Mouse (Mus musculus) embryonic facial prominence, embryonic 14.5 days (tissue): ENCODE data around the gene Dph2. TPM values are rescaled to one million over a fixed set of nuclear protein-coding genes. Genes with fewer than 3 reads are reported as not detected.

Experiments used
- ATAC-seq: fragments of 200-750 bp; cut with Nextera tagmentation; 2 replicates; pipeline ENCODE4 v1.8.0; 2017; ENCODE audit warnings: low read depth, moderate number of reproducible peaks, moderate TSS enrichment
- DNase-seq: peaks from one replicate; pipeline ENCODE4 v3.0.0-alpha.2; 2015; ENCODE audit warnings: low spot score
- H3K27ac ChIP-seq: fragments of 300-500 bp; sonication (generic); replicated peaks from 2 replicates; pipeline ENCODE4 v1.5.1; 2014; ENCODE audit warnings: low read depth, mild to moderate bottlenecking, low read length, moderate library complexity
- H3K27me3 ChIP-seq: fragments of 300-500 bp; sonication (generic); replicated peaks from 2 replicates; pipeline ENCODE4 v1.6.1; 2014; ENCODE audit warnings: low read length; ENCODE audit not compliant: control insufficient read depth, insufficient read depth
- H3K36me3 ChIP-seq: fragments of 300-500 bp; sonication (generic); 2 replicates; pipeline ENCODE4 v1.6.1; 2014; ENCODE audit warnings: low read length, mixed read lengths; ENCODE audit not compliant: control insufficient read depth, insufficient read depth
- H3K4me1 ChIP-seq: fragments of 300-500 bp; sonication (generic); 2 replicates; pipeline ENCODE4 v1.6.1; 2014; ENCODE audit warnings: antibody characterized with exemption, low read length; ENCODE audit not compliant: control insufficient read depth, insufficient read depth
- H3K4me2 ChIP-seq: fragments of 300-500 bp; sonication (generic); 2 replicates; pipeline ENCODE4 v1.6.1; 2014; ENCODE audit warnings: low read depth, mild to moderate bottlenecking, low read length, moderate library complexity, mixed read lengths
- H3K4me3 ChIP-seq: fragments of 300-500 bp; sonication (generic); 2 replicates; pipeline ENCODE4 v1.5.1; 2014; ENCODE audit warnings: low read depth, mild to moderate bottlenecking, low read length
- H3K9ac ChIP-seq: fragments of 300-500 bp; sonication (generic); 2 replicates; pipeline ENCODE4 v1.6.1; 2014; ENCODE audit warnings: low read depth, mild to moderate bottlenecking, low read length, moderate library complexity, mixed read lengths
- H3K9me3 ChIP-seq: fragments of 300-500 bp; sonication (generic); 2 replicates; pipeline ENCODE4 v1.6.1; 2016; ENCODE audit warnings: low read length; ENCODE audit not compliant: control insufficient read depth
- WGBS: fragments of 180-500 bp; shearing (Covaris S2); extraction: QIAGEN DNeasy Blood & Tissue Kit; methylation state at CpG from one replicate; pipeline ENCODE4 v1.1.7; 2014; 5-methylcytosine and 5-hydroxymethylcytosine counted together
- polyA plus RNA-seq: library from polyadenylated mRNA; unstranded; fragments of >200 nt; fragmentation: Nextera tagmentation; extraction: Ambion mirVana; gene quantifications from 2 replicates; pipeline ENCODE4 v1.2.1, GENCODE M21; 2014

Gene Dph2
- polyA plus RNA-seq, 1 experiment from 2014 or later = 13.4 TPM

DNA sequence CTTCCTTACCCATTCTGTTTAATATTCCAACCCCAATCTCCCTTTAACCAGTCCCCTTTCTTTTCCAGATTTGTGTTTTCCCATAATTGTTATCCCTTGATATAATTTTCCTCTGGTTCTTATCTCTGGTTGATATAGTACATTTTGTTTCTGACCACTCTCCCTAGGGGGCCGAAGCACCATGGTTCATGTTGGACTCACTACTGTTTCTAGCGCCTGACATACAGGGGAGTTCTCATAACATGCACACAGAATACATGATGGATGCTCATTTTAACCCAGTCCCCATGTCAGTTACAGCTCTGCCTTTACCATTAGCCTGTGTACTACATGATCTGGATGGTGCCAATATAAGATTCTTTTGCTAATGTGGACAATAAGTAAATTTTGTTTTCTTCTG is 3.9 kb downstream of the Dph2 start:
- Histone ChIP-seq H3K4me2 (peak overlapping the region; percentile 96), H3K9ac (no peak overlapping the region), H3K4me3 (peak overlapping the region; percentile 95), H3K27me3 (no peaks in the 10 kb centered on the region), H3K4me1 (peaks cover 22% of the 10 kb centered on the region; the same call in 1 of the 2 replicates), H3K27ac (no peak overlapping the region), H3K36me3 (peaks cover 17% of the 10 kb centered on the region), H3K9me3 (no peaks in the 10 kb centered on the region)
- DNase-seq = no peak
- no peak for ATAC-seq
- WGBS = 76% methylated on average over 2 of the region's 2 CpGs

DNA sequence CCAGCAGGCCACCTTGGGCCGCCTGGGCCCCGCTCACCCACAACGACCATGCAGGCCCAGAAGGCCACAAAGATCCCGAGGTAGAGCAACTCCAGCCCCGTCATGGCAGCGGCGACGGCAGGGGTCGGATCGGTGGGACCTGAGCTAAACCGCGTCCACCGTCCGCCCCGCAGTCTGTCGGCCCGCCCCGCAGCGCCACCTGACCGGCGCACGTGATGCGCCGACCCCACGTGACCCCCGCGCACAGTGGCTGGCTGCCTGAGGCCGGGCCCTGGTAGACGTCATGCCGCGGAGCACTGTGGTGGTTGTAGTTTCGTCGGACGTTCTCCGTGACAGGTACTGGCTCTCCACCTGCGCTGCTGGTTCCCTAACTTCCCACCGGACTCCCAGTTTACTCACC is 4.7 kb downstream of the Dph2 start, which contains the start of gene Atp6v0b:
TSS of gene Atp6v0b (minus strand) at position 201 of the 400 bp plus-strand sequence.
- peak within 1 kb of the TSS; percentile 95 for H3K4me3 ChIP-seq
- under 1% methylated on average over 18 of the region's 37 CpGs for WGBS

DNA sequence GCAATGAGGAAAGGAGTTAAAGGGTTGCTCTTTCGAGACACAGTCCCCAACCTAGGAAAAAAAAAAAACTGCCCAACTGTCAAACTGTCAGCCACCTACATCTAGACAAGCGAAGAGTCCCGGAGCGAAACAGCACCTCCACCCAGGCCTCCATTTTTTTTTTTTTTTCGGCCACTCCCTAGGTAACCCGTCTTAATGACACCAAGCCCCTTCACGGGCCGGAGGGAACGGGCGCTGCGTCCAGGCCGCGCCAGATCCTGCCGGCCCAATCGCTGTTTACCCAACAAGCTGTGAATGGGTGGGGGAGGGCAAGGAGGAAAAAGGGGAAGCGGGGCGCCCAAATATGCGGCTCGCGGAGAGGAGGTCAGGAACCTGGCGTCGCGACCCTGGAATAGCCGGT is 5.2 kb downstream of the Dph2 start:
- H3K27me3 ChIP-seq = no peaks in the 10 kb centered on the region
- no peaks in the 10 kb centered on the region for H3K9me3 ChIP-seq
- H3K4me2 ChIP-seq = peak overlapping the region; percentile 96
- peak overlapping the region; percentile 95 for H3K4me3 ChIP-seq
- peaks cover 20% of the 10 kb centered on the region; the same call in 1 of the 2 replicates for H3K4me1 ChIP-seq
- H3K36me3 ChIP-seq = peaks cover 17% of the 10 kb centered on the region
- peak overlapping the region; percentile 83 for H3K9ac ChIP-seq
- ATAC-seq = no peak
- WGBS = 2% methylated on average over 16 of the region's 24 CpGs
- DNase-seq = no peak
- no peak overlapping the region for H3K27ac ChIP-seq

More for the DNA sequence above, 4.7 kb downstream of the Dph2 start, which contains the start of gene Atp6v0b:
- Histone ChIP-seq H3K4me1 (peaks cover 22% of the 10 kb centered on the region; the same call in 1 of the 2 replicates), H3K36me3 (peaks cover 17% of the 10 kb centered on the region), H3K9ac (peak within 1 kb of the TSS; percentile 83), H3K4me2 (peak within 1 kb of the TSS; percentile 96), H3K9me3 (no peaks in the 10 kb centered on the region), H3K27ac (no peak within 1 kb of the TSS), H3K27me3 (no peaks in the 10 kb centered on the region)
- peak; percentile 91 for ATAC-seq
- peak; percentile 95 for DNase-seq

DNA sequence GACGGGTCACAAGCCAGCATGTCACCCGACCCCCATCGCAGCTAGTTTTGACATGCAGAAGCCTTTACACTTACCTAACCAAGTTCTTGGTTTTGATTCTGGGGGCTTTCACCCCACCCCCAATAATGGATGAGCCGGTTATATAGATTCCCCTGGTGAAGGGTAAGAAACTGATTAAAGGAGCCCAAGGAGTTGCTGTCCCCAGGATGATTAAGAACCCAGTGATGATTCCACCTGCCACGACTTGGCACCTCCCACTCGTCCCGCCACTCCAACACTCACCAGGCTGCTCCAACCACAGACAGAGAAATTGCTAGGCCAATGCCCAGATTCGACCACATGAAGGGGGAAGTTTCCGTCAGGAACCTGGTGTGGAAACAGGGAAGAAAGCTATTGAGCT is 5.8 kb downstream of the Dph2 start:
- H3K9ac ChIP-seq = peak overlapping the region; percentile 83
- WGBS = 79% methylated on average over 9 of the region's 9 CpGs
- peak overlapping the region; percentile 96 for H3K4me2 ChIP-seq
- H3K9me3 ChIP-seq = no peaks in the 10 kb centered on the region
- ATAC-seq (no peak), DNase-seq (no peak)
- peaks cover 17% of the 10 kb centered on the region; the same call in 1 of the 2 replicates for H3K4me1 ChIP-seq
- H3K4me3 ChIP-seq = peak overlapping the region; percentile 95
- H3K36me3 ChIP-seq = peaks cover 21% of the 10 kb centered on the region
- no peaks in the 10 kb centered on the region for H3K27me3 ChIP-seq
- H3K27ac ChIP-seq = no peak overlapping the region

DNA sequence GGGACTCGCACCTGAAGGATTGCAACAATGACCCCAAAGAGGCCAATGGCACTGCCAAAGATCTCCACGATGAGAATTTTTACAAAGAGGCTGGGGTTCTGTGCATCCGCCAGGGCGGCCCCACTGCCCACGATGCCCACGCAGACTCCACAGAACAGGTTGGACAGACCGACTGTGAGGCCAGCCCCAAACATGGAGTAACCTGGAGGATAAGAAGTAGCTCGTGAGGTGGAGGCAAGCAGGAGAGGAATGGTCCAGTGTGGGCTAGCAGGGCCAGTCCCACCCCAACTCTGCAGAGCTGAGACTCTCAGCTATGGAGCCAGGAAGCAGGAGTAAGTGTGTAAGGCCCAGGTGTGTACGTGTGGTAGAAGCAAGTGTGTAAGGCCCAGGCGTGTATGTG is 6.7 kb downstream of the Dph2 start:
- Histone ChIP-seq H3K4me1 (peaks cover 15% of the 10 kb centered on the region; the same call in 1 of the 2 replicates), H3K27ac (no peak overlapping the region), H3K4me2 (no peak overlapping the region), H3K9me3 (no peaks in the 10 kb centered on the region), H3K27me3 (no peaks in the 10 kb centered on the region), H3K36me3 (peaks cover 30% of the 10 kb centered on the region), H3K4me3 (no peak overlapping the region), H3K9ac (no peak overlapping the region)
- DNase-seq = no peak
- ATAC-seq = no peak
- WGBS = 94% methylated on average over 10 of the region's 10 CpGs

DNA sequence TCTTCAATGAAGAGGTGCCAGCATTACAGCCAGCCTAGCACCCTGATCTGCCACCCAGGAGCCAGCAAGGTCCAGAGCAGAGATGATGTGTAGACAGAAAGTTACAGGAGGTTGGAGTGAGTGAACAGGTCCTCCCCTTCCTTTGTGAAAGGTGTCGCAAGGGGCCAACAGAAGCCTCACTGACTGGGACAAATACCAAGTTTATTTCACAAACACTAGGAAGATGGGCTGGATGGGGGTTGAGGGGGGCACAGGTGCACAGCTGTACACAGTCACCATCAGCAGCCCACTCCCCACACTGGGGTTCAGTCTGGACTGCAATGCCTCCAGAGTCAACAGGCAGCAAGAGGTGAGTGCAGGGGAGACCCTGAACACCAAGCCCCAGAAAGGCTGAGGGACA is 7.7 kb downstream of the Dph2 start:
- ATAC-seq (no peak), DNase-seq (no peak)
- H3K9me3 ChIP-seq = no peaks in the 10 kb centered on the region
- H3K36me3 ChIP-seq = peaks cover 35% of the 10 kb centered on the region
- no peak overlapping the region for H3K27ac ChIP-seq
- H3K4me3 ChIP-seq = peak overlapping the region; percentile 79
- H3K4me2 ChIP-seq = peak overlapping the region; percentile 82
- peaks cover 15% of the 10 kb centered on the region; the same call in 1 of the 2 replicates for H3K4me1 ChIP-seq
- H3K9ac ChIP-seq = peak overlapping the region; percentile 88
- WGBS = 100% methylated on average over 1 of the region's 1 CpGs
- H3K27me3 ChIP-seq = no peaks in the 10 kb centered on the region

DNA sequence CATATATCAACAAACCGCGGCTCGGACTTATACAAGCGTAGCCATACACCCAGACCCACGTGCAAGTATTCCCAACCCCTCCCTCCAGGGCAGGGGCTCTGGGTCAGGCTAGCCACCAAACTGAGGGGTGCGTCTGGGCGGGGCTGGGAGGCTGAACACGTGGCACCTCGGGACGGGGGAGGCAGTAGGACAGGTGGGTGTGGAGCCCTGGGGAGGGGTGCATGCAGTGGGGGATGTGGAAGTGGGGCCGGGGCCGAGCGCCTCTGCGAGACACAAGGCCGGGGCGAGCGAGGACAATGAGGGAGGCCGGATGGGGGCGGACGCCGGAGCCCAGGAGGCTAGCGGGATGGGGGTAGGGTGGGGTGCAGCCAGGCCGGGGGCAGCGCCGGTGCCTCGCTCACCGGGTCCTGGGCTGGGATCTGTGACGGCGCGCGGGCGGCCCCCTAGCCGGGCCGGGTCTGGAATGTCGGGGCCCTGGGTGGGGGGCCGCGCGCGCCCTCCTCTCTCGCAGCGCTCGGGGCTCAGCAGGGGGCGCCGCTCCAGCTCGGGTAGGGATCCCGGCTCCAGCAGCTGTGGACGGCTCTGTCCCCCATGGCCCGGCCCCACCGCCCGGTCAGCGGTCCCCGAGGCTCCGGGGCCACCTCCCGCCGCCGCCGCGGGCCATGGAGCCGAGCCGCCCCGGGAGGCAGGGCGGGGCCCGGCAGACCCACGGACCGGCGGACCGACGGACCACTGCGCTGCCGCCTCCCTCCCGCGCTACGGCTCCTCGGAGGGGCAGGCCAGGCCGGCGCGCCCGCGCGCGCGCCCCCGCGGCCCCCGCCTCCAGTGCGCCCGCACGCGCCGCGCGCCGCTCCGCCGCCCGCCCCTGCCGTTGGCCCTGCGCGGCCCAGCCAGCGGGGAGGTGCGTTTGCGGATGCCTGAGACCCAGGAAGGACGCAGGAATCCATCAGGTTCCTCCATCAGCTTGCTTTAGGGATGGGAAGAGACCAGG is 8.8 kb downstream of the Dph2 start, which contains the start of gene B4galt2:
TSS of gene B4galt2 (minus strand) at position 787 of the 991 bp plus-strand sequence.
- Histone ChIP-seq H3K4me1 (peaks cover 15% of the 10 kb centered on the region; the same call in 1 of the 2 replicates), H3K4me2 (peak within 1 kb of the TSS; percentile 82), H3K27ac (peak within 1 kb of the TSS; percentile 78), H3K9me3 (no peaks in the 10 kb centered on the region), H3K27me3 (no peaks in the 10 kb centered on the region), H3K36me3 (peaks cover 36% of the 10 kb centered on the region), H3K4me3 (peak within 1 kb of the TSS; percentile 79), H3K9ac (peak within 1 kb of the TSS; percentile 88)
- DNase-seq (peak; percentile 76), ATAC-seq (peak; percentile 66)
- 2% methylated on average over 18 of the region's 103 CpGs for WGBS

DNA sequence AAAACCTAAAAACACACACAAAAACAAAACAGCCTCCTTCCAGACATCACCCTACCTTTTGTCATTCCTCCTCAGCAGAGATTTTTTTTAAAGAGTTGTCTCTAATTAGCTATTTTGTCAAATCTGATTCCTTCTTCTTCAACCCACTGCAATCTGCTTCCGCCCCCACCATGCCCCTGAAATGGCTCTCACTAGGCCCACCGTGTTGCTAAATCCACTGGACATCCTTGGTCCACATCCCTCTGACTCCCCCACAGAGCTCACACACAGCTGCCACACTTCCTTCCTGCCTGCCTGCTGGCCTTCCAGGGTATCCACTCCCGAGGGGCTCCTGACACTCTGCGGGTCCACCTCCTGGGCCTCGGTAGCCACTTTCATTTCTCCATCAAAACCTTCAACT is 13.1 kb downstream of the Dph2 start:
- Histone ChIP-seq H3K9me3 (no peaks in the 10 kb centered on the region), H3K4me2 (no peak overlapping the region), H3K27me3 (no peaks in the 10 kb centered on the region), H3K4me3 (no peak overlapping the region), H3K27ac (no peak overlapping the region), H3K4me1 (peaks cover 2% of the 10 kb centered on the region; the same call in 1 of the 2 replicates), H3K9ac (no peak overlapping the region), H3K36me3 (peaks cover 62% of the 10 kb centered on the region)
- ATAC-seq = no peak
- WGBS = 76% methylated on average over 5 of the region's 5 CpGs
- no peak for DNase-seq
